Mouse (Mus musculus): ENCODE measurements around the gene Pde11a. TPM values are rescaled to one million over a fixed set of nuclear protein-coding genes. Genes with fewer than 3 reads are reported as not detected.
"Not testable (repeated sequence)": the region's sequence is repeated elsewhere in the genome, so short reads cannot be mapped to it uniquely, and the experiment has no call there.

Gene Pde11a
- polyA plus RNA-seq, 1 experiment from 2014 or later = 0.28 TPM

GRCm38 (mm10) chr2:75983847-75984246 lies 354.7 kb downstream of the Pde11a start:
- Histone ChIP-seq H3K27ac (no peak overlapping the region), H3K36me3 (no peaks in the 10 kb centered on the region), H3K4me1 (peaks cover 13% of the 10 kb centered on the region), H3K9me3 (no peaks in the 10 kb centered on the region), H3K4me3 (no peak overlapping the region), H3K9ac (no peak overlapping the region), H3K4me2 (no peak overlapping the region), H3K27me3 (no peaks in the 10 kb centered on the region)
- ATAC-seq (ENCODE audit: insufficient number of reproducible peaks, insufficient read depth, low FRiP score, low TSS enrichment, low read depth) = no peak
- WGBS = 74% methylated on average over 3 of the region's 3 CpGs

GRCm38 (mm10) chr2:75983091-75983490 lies 355.5 kb downstream of the Pde11a start:
- Histone ChIP-seq H3K27me3 (no peaks in the 10 kb centered on the region), H3K4me3 (no peak overlapping the region), H3K9ac (no peak overlapping the region), H3K27ac (no peak overlapping the region), H3K4me2 (no peak overlapping the region), H3K4me1 (peaks cover 5% of the 10 kb centered on the region), H3K9me3 (no peaks in the 10 kb centered on the region), H3K36me3 (no peaks in the 10 kb centered on the region)
- ATAC-seq (ENCODE audit: insufficient number of reproducible peaks, insufficient read depth, low FRiP score, low TSS enrichment, low read depth) = no peak
- 95% methylated on average over 3 of the region's 3 CpGs for WGBS

GRCm38 (mm10) chr2:75982626-75983025 lies 355.9 kb downstream of the Pde11a start:
- H3K36me3 ChIP-seq = no peaks in the 10 kb centered on the region
- H3K4me3 ChIP-seq = no peak overlapping the region
- H3K4me2 ChIP-seq = no peak overlapping the region
- ATAC-seq (ENCODE audit: insufficient number of reproducible peaks, insufficient read depth, low FRiP score, low TSS enrichment, low read depth) = no peak
- no peaks in the 10 kb centered on the region for H3K27me3 ChIP-seq
- peaks cover under 1% of the 10 kb centered on the region; the same call in 1 of the 2 replicates for H3K4me1 ChIP-seq
- WGBS = 94% methylated on average over 4 of the region's 4 CpGs
- no peaks in the 10 kb centered on the region for H3K9me3 ChIP-seq
- no peak overlapping the region for H3K9ac ChIP-seq
- H3K27ac ChIP-seq = no peak overlapping the region

GRCm38 (mm10) chr2:75981440-75982081 lies 357.0 kb downstream of the Pde11a start, which contains the start of gene Ttc30a1:
Gene Ttc30a1, minus strand, starts transcription at chr2:75981967.
- ATAC-seq (ENCODE audit: insufficient number of reproducible peaks, insufficient read depth, low FRiP score, low TSS enrichment, low read depth) = peak; percentile 48; the same call in 1 of the 2 replicates
- H3K27ac ChIP-seq = not testable (repeated sequence)

GRCm38 (mm10) chr2:75980933-75981439 lies 357.6 kb downstream of the Pde11a start:
- not testable (repeated sequence) for H3K9me3 ChIP-seq, H3K27ac ChIP-seq, H3K9ac ChIP-seq, H3K27me3 ChIP-seq, H3K4me1 ChIP-seq, H3K36me3 ChIP-seq
- peak overlapping the region; percentile 66 for H3K4me2 ChIP-seq
- H3K4me3 ChIP-seq = peak overlapping the region; percentile 45
- ATAC-seq (ENCODE audit: insufficient number of reproducible peaks, insufficient read depth, low FRiP score, low TSS enrichment, low read depth) = peak; percentile 23; the same call in 1 of the 2 replicates
- WGBS = 94% methylated on average over 13 of the region's 13 CpGs

More at GRCm38 (mm10) chr2:75981440-75982081, 357.0 kb downstream of the Pde11a start, which contains the start of gene Ttc30a1:
- not testable (repeated sequence) for H3K27me3 ChIP-seq, H3K9me3 ChIP-seq, H3K4me1 ChIP-seq, H3K36me3 ChIP-seq
- Histone ChIP-seq H3K4me2 (peak within 1 kb of the TSS; percentile 66), H3K4me3 (peak within 1 kb of the TSS; percentile 45), H3K9ac (peak within 1 kb of the TSS; percentile 72)
- 3% methylated on average over 32 of the region's 34 CpGs for WGBS

- 0 out of 2 replicates have a peak within 1 kb of the TSS, but pooled peaks have one; percentile 2 for H3K4me2 ChIP-seq
- not testable (repeated sequence) for H3K36me3 ChIP-seq; H3K9me3 ChIP-seq; ATAC-seq (ENCODE audit: insufficient number of reproducible peaks, insufficient read depth, low FRiP score, low TSS enrichment, low read depth); H3K27me3 ChIP-seq; H3K9ac ChIP-seq; H3K4me1 ChIP-seq; H3K27ac ChIP-seq; H3K4me3 ChIP-seq
- 32% methylated on average over 18 of the region's 24 CpGs for WGBS
Measured at GRCm38 (mm10) chr2:75977752-75978368, 360.7 kb downstream of the Pde11a start, which contains the start of gene Ttc30a2. Gene Ttc30a2, minus strand, starts transcription at chr2:75978170.

- not testable (repeated sequence) for H3K4me3 ChIP-seq; H3K36me3 ChIP-seq; H3K27me3 ChIP-seq; H3K4me2 ChIP-seq; ATAC-seq (ENCODE audit: insufficient number of reproducible peaks, insufficient read depth, low FRiP score, low TSS enrichment, low read depth); H3K9ac ChIP-seq; H3K9me3 ChIP-seq; H3K27ac ChIP-seq; H3K4me1 ChIP-seq
- WGBS = 89% methylated on average over 2 of the region's 2 CpGs
Measured at GRCm38 (mm10) chr2:75976070-75976469, 362.5 kb downstream of the Pde11a start.

- Histone ChIP-seq H3K36me3 (no peaks in the 10 kb centered on the region), H3K4me2 (no peak overlapping the region), H3K9ac (no peak overlapping the region), H3K4me1 (no peaks in the 10 kb centered on the region), H3K4me3 (no peak overlapping the region), H3K27me3 (no peaks in the 10 kb centered on the region), H3K27ac (no peak overlapping the region), H3K9me3 (no peaks in the 10 kb centered on the region)
- WGBS = 67% methylated on average over 9 of the region's 9 CpGs
- ATAC-seq (ENCODE audit: insufficient number of reproducible peaks, insufficient read depth, low FRiP score, low TSS enrichment, low read depth) = no peak
Measured at GRCm38 (mm10) chr2:75974131-75974530, 364.4 kb downstream of the Pde11a start.

- H3K4me1 ChIP-seq = peaks cover 25% of the 10 kb centered on the region
- H3K4me3 ChIP-seq = peak overlapping the region; percentile 23; the same call in 1 of the 2 replicates
- H3K9ac ChIP-seq = 0 out of 2 replicates have a peak overlapping the region, but pooled peaks have one; percentile 32
- H3K36me3 ChIP-seq = no peaks in the 10 kb centered on the region
- H3K27me3 ChIP-seq = no peaks in the 10 kb centered on the region; the same call in 1 of the 2 replicates
- no peak for ATAC-seq (ENCODE audit: insufficient number of reproducible peaks, insufficient read depth, low FRiP score, low TSS enrichment, low read depth)
- peak overlapping the region; percentile 55 for H3K4me2 ChIP-seq
- H3K9me3 ChIP-seq = no peaks in the 10 kb centered on the region
- no peak overlapping the region for H3K27ac ChIP-seq
- 23% methylated on average over 5 of the region's 5 CpGs for WGBS
Measured at GRCm38 (mm10) chr2:75964972-75965371, 373.6 kb downstream of the Pde11a start.

- peak overlapping the region; percentile 55 for H3K4me2 ChIP-seq
- H3K4me1 ChIP-seq = peaks cover 29% of the 10 kb centered on the region
- no peak overlapping the region for H3K27ac ChIP-seq
- no peak; the same call in 1 of the 2 replicates for ATAC-seq (ENCODE audit: insufficient number of reproducible peaks, insufficient read depth, low FRiP score, low TSS enrichment, low read depth)
- H3K4me3 ChIP-seq = peak overlapping the region; percentile 23
- 0 out of 2 replicates have a peak overlapping the region, but pooled peaks have one; percentile 32 for H3K9ac ChIP-seq
- H3K9me3 ChIP-seq = no peaks in the 10 kb centered on the region
- 16% methylated on average over 14 of the region's 14 CpGs for WGBS
- no peaks in the 10 kb centered on the region for H3K36me3 ChIP-seq
- no peaks in the 10 kb centered on the region; the same call in 1 of the 2 replicates for H3K27me3 ChIP-seq
Measured at GRCm38 (mm10) chr2:75964512-75964911, 374.1 kb downstream of the Pde11a start.

GRCm38 (mm10) chr2:75964051-75964450 lies 374.5 kb downstream of the Pde11a start:
- no peak for ATAC-seq (ENCODE audit: insufficient number of reproducible peaks, insufficient read depth, low FRiP score, low TSS enrichment, low read depth)
- H3K4me3 ChIP-seq = peak overlapping the region; percentile 23; the same call in 1 of the 2 replicates
- 67% methylated on average over 5 of the region's 5 CpGs for whole genome bisulfite sequencing
- H3K9me3 ChIP-seq = no peaks in the 10 kb centered on the region
- H3K27me3 ChIP-seq = no peaks in the 10 kb centered on the region; the same call in 1 of the 2 replicates
- H3K4me2 ChIP-seq = peak overlapping the region; percentile 55
- no peaks in the 10 kb centered on the region for H3K36me3 ChIP-seq
- peaks cover 34% of the 10 kb centered on the region for H3K4me1 ChIP-seq
- no peak overlapping the region for H3K9ac ChIP-seq
- H3K27ac ChIP-seq = no peak overlapping the region
